Mouse (Mus musculus): Measurements from ENCODE around the gene Gm21317.
"Not testable (repeated sequence)": the region's sequence is repeated elsewhere in the genome, so short reads cannot be mapped to it uniquely, and the experiment has no call there.

Gm21317 gene

GRCm38 (mm10) chrY:82224927-82225326 lies at the start of gene Gm21317:
TSS of gene Gm21317 (plus strand) at chrY:82225227.
- not testable (repeated sequence) for DNase-seq (ENCODE audit: low spot score)

Measured in testis, postnatal 10 days (tissue).